In genomic region chr5:149048961-149049360, GRCm38 (mm10) we compare ENCODE assay signal across 14 mouse cellular contexts. TPM values are rescaled to one million over a fixed set of nuclear protein-coding genes. Genes with fewer than 3 reads are reported as not detected.
DNase-seq lines count a peak whose midpoint lies in the region; ATAC-seq and TF ChIP-seq lines count a peak whose summit lies in the region.
"Had no signal": no experiment of that assay in that cellular context is flagged by ENCODE, and none has a peak within 500 bp of the region (broad histone marks: within the 10 kb centered on the region; RNA-seq: fewer than 3 reads in every experiment).

No protein-coding gene starts in this region.

- no peak overlapping the region for H3K4me3 ChIP-seq in heart, postnatal 0 days (ENCODE audit: low read depth, low read length)
- H3K4me3 ChIP-seq in liver, postnatal 0 days (ENCODE audit: low read depth, low read length): no peak overlapping the region
- no peak overlapping the region for H3K4me3 ChIP-seq in liver, embryonic 11.5 days (ENCODE audit: low read depth, low read length)
- H3K4me3 ChIP-seq: heart, embryonic 13.5 days had no signal

- no peak for ATAC-seq in heart, postnatal 0 days (ENCODE audit: insufficient read depth, low read depth)
- ATAC-seq in liver, postnatal 0 days: no peak
- ATAC-seq in liver, embryonic 11.5 days (replicated peaks; ENCODE audit: low FRiP score): no peak
- ATAC-seq: intestine, embryonic 16.5 days had no signal

- WGBS in heart, postnatal 0 days: 98% methylated on average over 1 of the region's 1 CpGs
- 86% methylated on average over 1 of the region's 1 CpGs for WGBS in liver, postnatal 0 days (ENCODE audit: insufficient replicate concordance)
- WGBS in liver, embryonic 11.5 days: 91% methylated on average over 1 of the region's 1 CpGs

- H3K4me1 ChIP-seq in heart, postnatal 0 days (ENCODE audit: control insufficient read depth, insufficient read depth): peaks cover 13% of the 10 kb centered on the region; the same call in 1 of the 2 replicates
- H3K4me1 ChIP-seq in liver, postnatal 0 days (ENCODE audit: insufficient read depth): peaks cover 3% of the 10 kb centered on the region; the same call in 1 of the 2 replicates
- H3K4me1 ChIP-seq in liver, embryonic 11.5 days (replicated peaks; ENCODE audit: control insufficient read depth, insufficient read depth, low read length): peaks cover 10% of the 10 kb centered on the region

- H3K27ac ChIP-seq in heart, postnatal 0 days (ENCODE audit: low read depth): no peak overlapping the region
- no peak overlapping the region for H3K27ac ChIP-seq in liver, postnatal 0 days (ENCODE audit: low read depth)
- H3K27ac ChIP-seq in liver, embryonic 11.5 days (ENCODE audit: low read depth, low read length): no peak overlapping the region
- H3K27ac ChIP-seq: heart, embryonic 13.5 days; limb, embryonic 12.5 days had no signal

- TF ChIP-seq EP300 in heart, postnatal 0 days (IDR thresholded peaks at IDR 0.05; ENCODE audit: low read depth): no peak
- TF ChIP-seq EP300 in liver, postnatal 0 days (IDR thresholded peaks at IDR 0.05; ENCODE audit: low read depth): no peak

- no peak for DNase-seq in heart, postnatal 0 days (ENCODE audit: low spot score)
- DNase-seq in heart, postnatal 14 days: no peak
- DNase-seq in liver, postnatal 0 days: no peak
- DNase-seq in liver, embryonic 11.5 days (ENCODE audit: low spot score): no peak
- DNase-seq in CD4-positive, CD25-positive, alpha-beta regulatory T cell, adult 2 months (ENCODE audit: low read depth, low spot score): peak; percentile 68
- peak; percentile 64 for DNase-seq in adipocyte (ENCODE audit: low spot score)
- no peak for DNase-seq in spleen, adult 12 weeks (ENCODE audit: low spot score)
- no peak for DNase-seq in testis, postnatal 10 days (ENCODE audit: low spot score)
- DNase-seq: layer of hippocampus, adult 9-11 months; lung, postnatal 14 days; right cerebral cortex, postnatal 4 days had no signal

- no peaks in the 10 kb centered on the region for H3K9me3 ChIP-seq in heart, postnatal 0 days (replicated peaks; ENCODE audit: control insufficient read depth, low read length)
- no peaks in the 10 kb centered on the region for H3K9me3 ChIP-seq in liver, postnatal 0 days (ENCODE audit: low read length)
- H3K9me3 ChIP-seq in liver, embryonic 11.5 days (ENCODE audit: control insufficient read depth, low read length): no peaks in the 10 kb centered on the region
- H3K9me3 ChIP-seq: heart, embryonic 13.5 days; limb, embryonic 12.5 days had no signal

- no peak overlapping the region for H3K9ac ChIP-seq in heart, postnatal 0 days (replicated peaks; ENCODE audit: low read depth, low read length)
- no peak overlapping the region for H3K9ac ChIP-seq in liver, postnatal 0 days (replicated peaks)
- no peak overlapping the region for H3K9ac ChIP-seq in liver, embryonic 11.5 days (ENCODE audit: low read depth, low read length)
- H3K9ac ChIP-seq: heart, embryonic 13.5 days; limb, embryonic 12.5 days had no signal

- no peak overlapping the region for H3K4me2 ChIP-seq in heart, postnatal 0 days (ENCODE audit: low read depth, low read length)
- no peak overlapping the region for H3K4me2 ChIP-seq in liver, postnatal 0 days (ENCODE audit: low read depth, low read length)
- no peak overlapping the region for H3K4me2 ChIP-seq in liver, embryonic 11.5 days

- peak; percentile 40 for TF ChIP-seq CTCF in heart, postnatal 0 days (IDR thresholded peaks at IDR 0.05; ENCODE audit: low read depth)
- TF ChIP-seq CTCF in liver, postnatal 0 days (IDR thresholded peaks at IDR 0.05; ENCODE audit: low read depth): peak; percentile 52

- peaks cover 38% of the 10 kb centered on the region for H3K36me3 ChIP-seq in heart, postnatal 0 days (replicated peaks; ENCODE audit: control insufficient read depth, insufficient read depth, low read length)
- H3K36me3 ChIP-seq in liver, postnatal 0 days (replicated peaks; ENCODE audit: insufficient read depth, low read length): peaks cover 27% of the 10 kb centered on the region
- peaks cover 19% of the 10 kb centered on the region for H3K36me3 ChIP-seq in liver, embryonic 11.5 days (ENCODE audit: control insufficient read depth, insufficient read depth, low read length)

- intact Hi-C loops in heart, postnatal 14 days (cut with DNase I): no loop called here

- H3K27me3 ChIP-seq in heart, postnatal 0 days (ENCODE audit: control insufficient read depth, insufficient read depth, low read length): no peaks in the 10 kb centered on the region
- H3K27me3 ChIP-seq in liver, postnatal 0 days (ENCODE audit: insufficient read depth, low read length): no peaks in the 10 kb centered on the region
- H3K27me3 ChIP-seq in liver, embryonic 11.5 days (replicated peaks; ENCODE audit: control insufficient read depth, insufficient read depth, low read length): no peaks in the 10 kb centered on the region
- H3K27me3 ChIP-seq: heart, embryonic 13.5 days; limb, embryonic 12.5 days had no signal

RNA-seq across cellular contexts. Expression of gene Gm42791, which starts 54.0 kb away (rescaled TPM):
- not detected in 2 replicates for total RNA-seq in heart, postnatal 0 days (2014; rRNA removed; ENCODE audit: low replicate concordance)
- polyA plus RNA-seq in heart, postnatal 0 days (2015; fragmentation: Nextera tagmentation; extraction: Ambion mirVana): 1.00 and 2.7 TPM in 2 replicates
- 1 to 10 TPM; 3.3 to 6.1 TPM for total RNA-seq in heart, postnatal 14 days (2021)
- polyA plus RNA-seq in liver, postnatal 0 days (2015; fragmentation: Nextera tagmentation; extraction: Ambion mirVana): 0.42 TPM in 1 of 2 replicates, not detected in the other
- not detected in 2 replicates for polyA plus RNA-seq in liver, embryonic 11.5 days (2014; fragmentation: Nextera tagmentation; extraction: Ambion mirVana)

Comparison
In these comparisons a context has a peak if more than half of its experiments do, and no peak if none do; other contexts are left out.
1. DNase-seq: peak in CD4-positive, CD25-positive, alpha-beta regulatory T cell, adult 2 months (single experiment) and adipocyte (single experiment); none in heart, postnatal 0 days (single experiment), heart, postnatal 14 days (0 of 2), liver, postnatal 0 days (single experiment), liver, embryonic 11.5 days (single experiment), spleen, adult 12 weeks (single experiment) and testis, postnatal 10 days (single experiment).